Mouse (Mus musculus) monocyte, adult 59 days (primary cell): ENCODE results near the gene Gimap3. TPM values are rescaled to one million over a fixed set of nuclear protein-coding genes. Genes with fewer than 3 reads are reported as not detected.

Source experiments
- total RNA-seq, 2 experiments: library from RNA; stranded (reverse); gene quantifications; one replicate each; pipeline ENCODE4 v1.2.4; 2023

The Gimap3 gene
- 1 to 10 TPM in 1 of 2 experiments, under 1 TPM in 1; 1.00 to 1.8 TPM for total RNA-seq

GRCm38 (mm10) chr6:48770696-48771095 lies at the start of gene Gimap3:
Gene Gimap3 (minus strand): TSS chr6:48770851.

DNA sequence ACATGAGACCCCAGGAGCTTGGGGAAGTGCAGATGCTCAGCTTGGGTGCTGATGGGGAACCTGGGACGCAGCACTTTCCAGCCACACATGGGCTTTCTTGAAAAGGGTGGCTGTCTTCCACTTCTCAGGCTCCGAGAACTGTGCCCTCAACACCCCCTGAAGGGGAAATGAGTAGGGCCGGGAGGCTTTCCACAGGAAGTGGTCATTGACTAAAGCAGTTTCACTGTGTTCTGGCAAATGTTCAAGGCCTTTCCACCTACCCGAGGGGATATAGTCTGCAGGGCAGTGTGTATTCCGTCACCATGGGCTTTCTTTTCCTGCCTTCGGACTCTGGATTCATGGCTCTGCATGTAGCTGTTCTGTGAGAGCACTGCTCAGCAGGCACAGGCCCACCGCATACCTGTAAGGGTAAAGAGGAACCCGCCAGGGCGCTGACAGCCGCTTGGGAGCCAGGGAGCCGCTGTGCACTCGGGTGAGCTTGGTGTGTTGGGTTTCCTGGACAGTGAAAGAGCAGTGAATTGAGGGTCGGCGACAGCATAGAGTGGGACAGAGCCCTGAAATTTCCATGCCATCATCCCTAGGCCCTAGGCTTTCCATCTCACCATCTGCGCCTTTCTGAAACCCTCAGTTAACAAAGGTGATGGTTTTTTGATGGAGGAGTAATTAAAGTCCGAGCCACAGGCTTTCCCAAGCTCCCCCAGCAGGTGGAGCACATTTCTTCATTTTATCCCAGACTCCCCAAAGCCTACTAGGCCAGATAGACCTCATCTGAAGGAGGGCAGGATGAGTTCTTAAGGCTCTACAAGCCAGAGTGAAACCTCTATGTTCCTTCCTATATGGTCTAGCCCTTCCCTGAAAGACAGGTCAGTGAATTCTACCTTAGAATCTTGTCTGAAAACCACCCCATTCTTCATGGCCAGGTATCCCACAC lies 24.4 kb downstream of the Gimap3 start, which contains the start of gene Gimap5:
TSS of gene Gimap5 (plus strand) at position 239 of the 931 bp plus-strand sequence.

GRCm38 (mm10) chr6:48738961-48739779 lies 31.5 kb downstream of the Gimap3 start, which contains the start of gene Gimap1:
Gene Gimap1 (plus strand): TSS chr6:48739054.

GRCm38 (mm10) chr6:48718455-48718854 lies 52.2 kb downstream of the Gimap3 start, which contains the start of the genes Gm28053 and Gimap7:
Gene Gm28053 (plus strand): TSS chr6:48718607.
Gene Gimap7 (plus strand): TSS chr6:48718621.

Other genes starting within 250 kb of the Gimap3 start
- 1 to 10 TPM; 1.4 to 2.6 TPM for gene Atp6v0e2, start 233.2 kb downstream of the Gimap3 start, total RNA-seq
- 10 to 100 TPM; 53.5 to 56.8 TPM for gene Lrrc61, start 216.1 kb downstream of the Gimap3 start, total RNA-seq
- gene Rarres2, start 198.1 kb downstream of the Gimap3 start, total RNA-seq, result 1 to 10 TPM; 1.7 to 2.6 TPM
- not detected for gene Gm45021, start 181.2 kb downstream of the Gimap3 start, total RNA-seq
- 1 to 10 TPM; 8.3 to 9.3 TPM for gene Repin1, start 177.0 kb downstream of the Gimap3 start, total RNA-seq
- gene Gm44965, start 176.9 kb downstream of the Gimap3 start, total RNA-seq, result not detected
- gene Zfp775, start 168.8 kb downstream of the Gimap3 start, total RNA-seq, result 1 to 10 TPM; 2.7 to 3.6 TPM
- not detected for gene AI854703, start 144.1 kb downstream of the Gimap3 start, total RNA-seq
- under 1 TPM; 0.39 to 0.89 TPM for gene Gimap8, start 123.6 kb downstream of the Gimap3 start, total RNA-seq
- gene Gimap9, start 94.7 kb downstream of the Gimap3 start, total RNA-seq, result 1 to 10 TPM in 1 of 2 experiments, under 1 TPM in 1; 1.00 to 1.4 TPM
- gene Gimap4, start 86.3 kb downstream of the Gimap3 start, total RNA-seq, result 1 to 10 TPM in 1 of 2 experiments, under 1 TPM in 1; 0.82 to 2.7 TPM
- gene Gimap6, start 62.6 kb downstream of the Gimap3 start, total RNA-seq, result 1 to 10 TPM; 8.3 to 9.2 TPM
- gene Gm28053, start 52.2 kb downstream of the Gimap3 start, total RNA-seq, result not detected
- not detected for gene Gimap7, start 52.2 kb downstream of the Gimap3 start, total RNA-seq
- 1 to 10 TPM; 1.1 to 1.6 TPM for gene Gimap1, start 31.8 kb downstream of the Gimap3 start, total RNA-seq
- gene Gimap5, start 24.7 kb downstream of the Gimap3 start, total RNA-seq, result 1 to 10 TPM in 1 of 2 experiments, under 1 TPM in 1; 0.46 to 1.2 TPM
- gene Tmem176a, start 70.1 kb upstream of the Gimap3 start, total RNA-seq, result 10 to 100 TPM; 72.6 to 75.1 TPM
- 100 to 1,000 TPM; 215 to 221 TPM for gene Tmem176b, start 70.6 kb upstream of the Gimap3 start, total RNA-seq
- not detected for gene Aoc1, start 102.0 kb upstream of the Gimap3 start, total RNA-seq
- gene 1600015I10Rik, start 159.0 kb upstream of the Gimap3 start, total RNA-seq, result not detected
- gene Doxl2, start 204.1 kb upstream of the Gimap3 start, total RNA-seq, result not detected
- gene Svs1, start 216.0 kb upstream of the Gimap3 start, total RNA-seq, result not detected